Mouse (Mus musculus) splenic B cell, adult 2 months (primary cell): ENCODE measurements around the gene H2-M11.

ENCODE experiments used
- DNase-seq: peaks from one replicate; pipeline ENCODE4 v3.0.0-alpha.2; 2011; ENCODE audit warnings: low read depth, low spot score
- H3K27me3 ChIP-seq: 2 replicates; pipeline ENCODE4 v1.6.1; 2012; ENCODE audit warnings: mild to moderate bottlenecking, low read length, moderate library complexity, mixed read lengths; ENCODE audit not compliant: control insufficient read depth, poor library complexity, insufficient read depth, severe bottlenecking
- H3K36me3 ChIP-seq: 2 replicates; pipeline ENCODE4 v1.6.1; 2012; ENCODE audit warnings: mild to moderate bottlenecking, low read length, moderate library complexity, mixed read lengths; ENCODE audit not compliant: control insufficient read depth, poor library complexity, insufficient read depth, severe bottlenecking

H2-M11 gene

GRCm38 (mm10) chr17:36546775-36547174 lies at the start of gene H2-M11:
Gene H2-M11 (plus strand): TSS chr17:36547075.
- DNase-seq = no peak
- no peaks in the 10 kb centered on the region for H3K36me3 ChIP-seq
- H3K27me3 ChIP-seq = no peaks in the 10 kb centered on the region

- no peak for DNase-seq
- Histone ChIP-seq H3K27me3 (no peaks in the 10 kb centered on the region), H3K36me3 (no peaks in the 10 kb centered on the region)
Observed at GRCm38 (mm10) chr17:36500435-36500834, 46.4 kb upstream of the H2-M11 start.

GRCm38 (mm10) chr17:36503910-36504309 lies 43.0 kb upstream of the H2-M11 start:
- no peak for DNase-seq
- H3K36me3 ChIP-seq = no peaks in the 10 kb centered on the region
- H3K27me3 ChIP-seq = no peaks in the 10 kb centered on the region
